Mouse (Mus musculus) lung, postnatal 36 days (tissue): ENCODE results near the gene Cst3.
A peak's percentile ranks its signal among the peaks of the same experiment; 100 is the strongest.

Experiments
- DNase-seq: peaks from one replicate; pipeline ENCODE4 v3.0.0; 2022; ENCODE audit warnings: mixed read lengths

The Cst3 gene

GRCm38 (mm10) chr2:148856630-148857400 is 18.7 kb downstream of the Cst3 start:
- no peak for DNase-seq

GRCm38 (mm10) chr2:148851116-148851906 is 24.2 kb downstream of the Cst3 start:
- peak; percentile 93 for DNase-seq

GRCm38 (mm10) chr2:148839224-148839623 is 36.3 kb downstream of the Cst3 start:
- peak; percentile 12 for DNase-seq

GRCm38 (mm10) chr2:148838075-148838777 is 37.3 kb downstream of the Cst3 start:
- peak; percentile 42 for DNase-seq

DNA sequence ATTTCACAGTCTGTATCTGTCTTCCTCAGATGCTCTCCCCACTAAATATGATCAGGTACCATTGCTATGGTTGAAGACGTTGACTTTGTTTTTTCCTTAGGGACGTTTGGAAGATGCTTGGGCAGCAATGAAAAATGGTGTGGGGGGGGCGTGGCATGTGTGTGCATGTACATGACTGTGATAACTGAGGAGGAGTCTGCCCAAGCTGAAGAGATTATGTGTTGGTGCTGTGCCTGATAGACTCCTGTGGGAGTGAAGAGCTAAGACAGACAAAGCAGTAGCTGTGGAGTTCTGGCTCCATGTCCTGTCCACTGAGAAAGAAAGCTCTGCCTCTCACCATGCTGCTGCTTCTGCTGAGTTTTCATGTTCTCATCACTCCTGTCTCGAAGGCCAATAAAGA is 40.6 kb downstream of the Cst3 start, which contains the start of gene Cst9:
Cst9 (plus strand) TSS at position 236 of the 400 bp plus-strand sequence.
- no peak for DNase-seq

GRCm38 (mm10) chr2:148825986-148826385 is 49.5 kb downstream of the Cst3 start:
- no peak for DNase-seq
